Mouse (Mus musculus) retina, postnatal 1 day (tissue): ENCODE results near the gene Rsph3a.
A peak's percentile ranks its signal among the peaks of the same experiment; 100 is the strongest.
"Not testable (repeated sequence)": the region's sequence is repeated elsewhere in the genome, so short reads cannot be mapped to it uniquely, and the experiment has no call there.

Experiments used
- DNase-seq: peaks from one replicate; pipeline ENCODE4 v3.0.0-alpha.2; 2012

The Rsph3a gene

GRCm38 (mm10) chr17:7929279-7929678 lies 16.1 kb upstream of the Rsph3a start:
- peak; percentile 34 for DNase-seq

GRCm38 (mm10) chr17:7931096-7931990 lies 14.1 kb upstream of the Rsph3a start:
- DNase-seq, result no peak

GRCm38 (mm10) chr17:7932121-7932520 lies 13.3 kb upstream of the Rsph3a start:
- DNase-seq, result not testable (repeated sequence)

GRCm38 (mm10) chr17:7939640-7940039 lies 5.8 kb upstream of the Rsph3a start:
- no peak for DNase-seq

- not testable (repeated sequence) for DNase-seq
Observed at GRCm38 (mm10) chr17:7946053-7946627, 726 bp downstream of the Rsph3a start.

- not testable (repeated sequence) for DNase-seq
Observed at GRCm38 (mm10) chr17:7951333-7951732, 5.9 kb downstream of the Rsph3a start.

- not testable (repeated sequence) for DNase-seq
Observed at GRCm38 (mm10) chr17:7957242-7957641, 11.8 kb downstream of the Rsph3a start.

GRCm38 (mm10) chr17:7963333-7963732 lies 17.9 kb downstream of the Rsph3a start:
- not testable (repeated sequence) for DNase-seq

- not testable (repeated sequence) for DNase-seq
Observed at GRCm38 (mm10) chr17:7964398-7964797, 19.0 kb downstream of the Rsph3a start.

GRCm38 (mm10) chr17:7968490-7968889 lies 23.1 kb downstream of the Rsph3a start:
- not testable (repeated sequence) for DNase-seq

GRCm38 (mm10) chr17:7969782-7970181 lies 24.4 kb downstream of the Rsph3a start:
- DNase-seq, result not testable (repeated sequence)

- DNase-seq, result not testable (repeated sequence)
Observed at GRCm38 (mm10) chr17:7983484-7983883, 38.1 kb downstream of the Rsph3a start.

GRCm38 (mm10) chr17:7985597-7985996 lies 40.2 kb downstream of the Rsph3a start:
- not testable (repeated sequence) for DNase-seq

GRCm38 (mm10) chr17:7987038-7987437 lies 41.6 kb downstream of the Rsph3a start:
- not testable (repeated sequence) for DNase-seq

GRCm38 (mm10) chr17:8003248-8003647 lies 57.8 kb downstream of the Rsph3a start:
- not testable (repeated sequence) for DNase-seq

- not testable (repeated sequence) for DNase-seq
Observed at GRCm38 (mm10) chr17:8006771-8007170, 61.4 kb downstream of the Rsph3a start.

- DNase-seq, result not testable (repeated sequence)
Observed at GRCm38 (mm10) chr17:8009565-8009964, 64.2 kb downstream of the Rsph3a start.

GRCm38 (mm10) chr17:8013974-8014373 lies 68.6 kb downstream of the Rsph3a start:
- not testable (repeated sequence) for DNase-seq

GRCm38 (mm10) chr17:8022675-8023074 lies 77.3 kb downstream of the Rsph3a start:
- not testable (repeated sequence) for DNase-seq

- not testable (repeated sequence) for DNase-seq
Observed at GRCm38 (mm10) chr17:8027475-8028168, 82.2 kb downstream of the Rsph3a start.
